Mouse (Mus musculus) CD4-positive helper T cell, adult 2 months (primary cell): Measurements from ENCODE around the gene Erich6.
"Not testable (repeated sequence)": the region's sequence is repeated elsewhere in the genome, so short reads cannot be mapped to it uniquely, and the experiment has no call there.

ENCODE experiments used
- DNase-seq: peaks from one replicate; pipeline ENCODE4 v3.0.0-alpha.2; 2012; ENCODE audit warnings: low read depth, missing footprints, low spot score

The Erich6 gene

DNA sequence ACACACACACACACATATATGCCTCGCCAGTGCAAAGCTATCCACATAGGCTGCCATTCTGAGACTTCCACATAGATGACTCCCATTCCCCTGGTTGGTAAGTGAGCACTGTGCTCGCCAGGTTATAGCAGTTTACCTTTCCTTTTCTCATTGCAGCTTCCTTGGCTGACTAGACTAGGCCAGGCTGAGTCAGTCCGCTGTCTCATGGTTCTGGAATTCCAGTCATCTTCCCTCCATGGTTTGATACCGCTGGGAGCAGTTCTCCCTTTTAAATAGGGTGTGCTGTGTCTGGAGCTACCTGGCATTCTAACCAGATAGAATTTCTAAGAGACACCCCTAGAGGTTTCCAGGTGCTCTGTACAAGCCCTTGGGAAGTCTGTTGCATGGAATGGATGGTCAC lies 9.2 kb upstream of the Erich6 start:
- DNase-seq = no peak

DNA sequence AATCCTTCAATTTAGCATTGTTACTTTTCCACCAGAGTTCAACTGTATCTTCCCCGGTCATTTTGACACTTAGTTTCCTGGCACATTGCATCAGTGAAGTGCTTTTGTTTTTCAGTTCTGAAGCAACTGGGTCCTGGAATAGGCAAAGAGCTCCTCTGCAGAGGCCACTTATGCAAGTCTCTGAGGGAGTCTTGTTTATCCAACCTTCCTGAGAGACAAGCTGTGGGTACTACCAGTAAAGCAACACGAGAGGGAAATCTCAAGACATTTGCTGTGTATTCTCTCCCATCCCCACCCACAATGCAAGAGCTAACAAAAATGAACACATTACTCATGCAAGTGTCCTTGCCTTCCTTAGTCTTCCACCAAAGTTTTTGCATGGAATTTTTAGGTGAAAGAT lies 5.3 kb downstream of the Erich6 start:
- DNase-seq = no peak

DNA sequence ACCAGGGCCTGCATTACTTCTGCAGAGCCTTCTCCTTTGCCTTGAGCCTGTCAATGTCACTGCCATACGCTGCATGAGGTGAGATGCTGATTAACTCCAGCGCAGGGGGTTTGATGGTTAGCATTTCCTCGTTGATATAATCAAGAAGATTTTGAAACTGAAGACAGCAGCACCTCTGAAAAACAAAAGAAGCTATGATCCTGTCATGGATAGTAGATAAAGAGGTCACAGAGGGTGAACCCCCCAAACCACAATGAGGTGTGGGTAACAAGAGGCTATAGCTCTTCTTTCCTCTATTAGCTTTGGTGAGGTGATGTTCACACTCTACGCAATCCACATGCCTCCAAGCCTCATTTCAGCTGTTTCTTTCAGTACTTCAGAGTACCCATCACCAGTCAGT lies 12.0 kb downstream of the Erich6 start:
- peak; percentile 64 for DNase-seq

DNA sequence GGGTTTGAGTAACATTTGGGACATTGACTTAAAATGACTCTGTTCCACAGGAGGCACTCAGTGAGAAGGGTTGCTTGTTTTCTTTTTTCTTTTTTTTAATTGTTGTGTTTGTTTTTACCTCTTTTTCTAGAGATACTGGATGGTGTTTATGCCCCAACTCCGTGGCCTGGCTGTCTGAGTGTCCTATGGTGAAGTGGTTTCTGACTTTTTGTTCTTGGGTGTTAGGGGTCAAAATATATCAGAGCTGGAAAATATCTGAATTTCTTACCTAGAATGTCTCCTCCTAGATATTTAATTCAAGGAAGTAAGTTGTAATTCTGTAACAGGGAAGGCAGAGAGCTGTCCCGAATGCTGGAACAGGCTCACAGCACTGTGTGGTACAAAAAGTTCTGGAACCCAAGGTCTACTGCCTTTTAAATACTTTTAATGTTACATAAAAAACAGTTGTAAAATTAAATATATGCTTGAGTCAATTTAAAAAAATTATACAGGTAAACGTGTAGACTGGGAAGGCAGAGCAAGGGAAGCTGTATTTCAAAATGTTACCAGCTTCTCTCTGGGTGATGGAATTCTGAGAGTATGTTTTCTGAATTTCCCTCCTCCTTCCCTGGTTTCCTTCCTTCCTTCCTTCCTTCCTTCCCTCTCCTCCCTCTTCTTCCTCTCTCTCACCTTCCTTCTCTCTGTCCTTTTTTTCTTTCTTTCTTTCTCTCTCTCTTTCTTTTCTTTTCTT lies 14.2 kb downstream of the Erich6 start:
- peak; percentile 19 for DNase-seq

DNA sequence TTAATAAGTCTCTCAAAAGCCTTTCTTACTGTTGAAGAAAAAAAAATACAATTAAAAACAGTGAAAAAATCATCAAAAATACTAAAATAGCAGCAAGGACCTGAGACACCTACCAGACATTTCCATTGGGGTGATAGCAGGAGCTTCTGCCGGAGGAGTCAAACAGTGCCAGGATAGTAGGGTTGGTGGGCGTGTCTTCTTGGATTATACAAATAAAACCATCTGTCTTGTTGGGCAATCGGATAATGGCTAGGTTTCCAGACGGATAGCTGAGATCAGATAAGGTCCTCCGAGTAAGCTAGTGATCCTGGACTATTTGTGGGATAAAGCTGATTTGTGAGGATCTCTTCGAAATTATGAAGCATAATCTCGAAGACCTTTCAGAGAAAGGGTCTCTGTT lies 15.9 kb downstream of the Erich6 start:
- DNase-seq = no peak

DNA sequence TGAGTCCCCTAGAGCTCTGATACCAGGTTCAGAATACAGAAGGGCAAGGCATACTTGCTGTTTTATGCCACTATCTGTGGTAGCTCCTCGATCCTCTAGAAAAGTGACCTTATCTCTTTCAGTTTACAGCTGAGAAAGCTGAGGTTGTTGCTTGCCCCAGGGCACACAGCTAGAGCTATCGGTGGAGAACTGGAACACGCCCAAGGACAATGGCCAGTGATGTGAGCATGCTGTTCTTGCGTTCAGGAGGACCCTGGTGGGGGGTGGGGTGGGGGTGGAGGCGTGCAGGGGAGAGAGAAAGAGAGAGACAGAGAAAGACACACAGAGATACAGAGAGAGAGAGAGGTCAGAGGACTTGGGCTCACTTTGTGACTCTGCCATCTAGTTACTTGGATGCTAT lies 27.0 kb downstream of the Erich6 start:
- no peak for DNase-seq

DNA sequence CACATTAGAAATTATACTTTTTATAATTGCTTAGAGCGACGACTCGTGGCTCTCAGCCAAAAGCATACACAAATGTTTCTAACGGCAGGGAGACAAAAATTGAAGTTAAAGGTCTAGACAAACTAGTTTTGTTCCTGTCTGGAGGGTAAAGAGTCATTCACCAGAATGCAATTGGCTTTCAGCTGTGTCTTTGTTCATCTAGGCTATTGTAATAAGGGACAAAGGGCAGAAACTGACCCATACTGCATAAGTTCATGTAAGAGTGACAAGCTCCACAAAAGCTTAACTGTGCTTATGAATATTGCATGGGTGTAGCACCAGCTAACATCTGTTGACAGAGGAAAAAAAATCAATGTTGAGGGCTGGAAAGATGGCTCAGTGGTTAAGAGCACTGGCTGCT lies 28.5 kb downstream of the Erich6 start:
- no peak for DNase-seq

DNA sequence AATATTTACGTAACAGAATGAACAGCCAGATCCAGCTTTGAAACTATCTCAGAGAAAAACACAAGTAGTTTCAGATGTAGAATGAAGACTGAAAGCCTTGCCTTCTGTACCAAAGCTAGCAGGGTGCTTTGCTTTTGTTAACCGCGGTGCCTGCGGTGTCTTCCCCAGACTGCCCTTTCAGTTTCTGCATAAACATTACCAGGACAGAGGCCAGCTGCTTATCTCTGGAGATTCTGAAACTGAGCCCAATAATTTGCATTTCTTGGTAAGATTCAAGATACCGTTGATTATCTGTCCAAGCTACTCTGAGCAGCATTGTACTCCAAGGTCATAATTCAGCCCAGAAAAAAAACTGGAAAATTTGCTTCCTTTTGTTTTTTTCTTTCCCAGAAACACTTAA lies 43.4 kb downstream of the Erich6 start:
- no peak for DNase-seq

DNA sequence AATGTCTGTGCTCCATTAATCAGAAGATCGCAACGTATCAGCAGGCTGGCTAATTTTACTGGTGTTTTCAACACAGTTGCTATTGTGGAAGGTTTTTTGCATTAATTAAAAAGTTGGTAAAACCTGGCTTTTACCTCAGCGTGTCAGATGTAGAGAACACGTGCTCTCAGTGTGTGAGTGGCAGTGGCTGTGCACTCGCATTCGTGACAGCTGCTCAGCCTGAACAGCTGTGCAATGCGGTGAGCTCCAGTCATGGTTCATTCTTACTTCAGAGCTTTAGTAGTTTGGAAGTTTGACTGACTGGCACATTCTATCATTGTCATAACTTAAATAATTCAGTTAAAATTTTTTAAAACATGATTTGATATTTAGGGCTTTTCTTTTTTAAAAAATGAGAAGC lies 44.3 kb downstream of the Erich6 start:
- DNase-seq = not testable (repeated sequence)

DNA sequence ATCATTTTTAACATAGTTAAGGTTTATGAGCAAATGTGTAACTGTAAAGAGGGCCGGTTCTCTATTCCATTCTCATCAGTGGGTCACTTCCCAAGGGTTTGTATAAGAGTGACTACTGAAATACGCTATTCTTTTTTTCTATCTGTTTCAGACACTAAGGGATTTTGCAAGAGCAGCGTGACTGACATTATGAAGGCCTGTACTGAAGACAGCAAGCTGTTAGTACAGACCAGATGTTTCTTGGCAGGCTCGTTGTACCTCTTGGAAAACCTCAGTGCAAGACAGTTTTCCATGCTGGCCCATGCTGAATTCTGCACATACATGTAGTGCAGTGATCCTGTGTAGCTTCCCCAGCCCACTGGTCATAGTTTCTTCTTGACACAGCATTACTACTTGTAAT lies 46.5 kb downstream of the Erich6 start:
- DNase-seq = not testable (repeated sequence)

DNA sequence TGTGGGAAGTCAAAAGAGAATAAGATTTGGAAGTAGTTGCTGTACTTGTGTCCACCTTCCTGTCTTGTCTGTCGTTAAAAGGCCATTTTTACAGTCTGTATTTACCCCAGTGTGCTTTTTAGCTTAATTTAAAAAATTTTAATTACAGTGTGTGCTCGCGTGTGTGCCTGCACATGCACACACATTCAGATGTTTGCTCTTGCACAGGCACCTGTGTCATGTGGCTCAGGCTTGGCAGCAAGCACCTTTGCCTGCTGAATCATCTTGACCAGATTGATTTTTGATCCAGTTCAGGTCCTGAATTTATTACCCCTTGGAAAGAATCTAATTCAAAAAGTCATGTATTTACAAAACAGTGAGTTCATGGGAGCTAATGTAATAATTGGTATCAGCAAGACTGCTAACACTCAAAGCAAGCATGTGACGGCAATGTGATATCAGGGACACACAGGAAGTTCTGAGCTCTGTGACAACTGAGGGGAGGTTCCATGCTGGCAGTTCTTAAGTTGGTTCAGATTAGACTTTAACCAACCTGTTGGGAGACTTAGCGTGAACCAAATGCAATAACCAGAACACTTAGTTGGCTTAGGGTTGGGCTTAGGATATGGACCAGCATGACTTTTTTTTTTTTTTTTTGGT lies 54.1 kb downstream of the Erich6 start:
- DNase-seq = peak; percentile 37

DNA sequence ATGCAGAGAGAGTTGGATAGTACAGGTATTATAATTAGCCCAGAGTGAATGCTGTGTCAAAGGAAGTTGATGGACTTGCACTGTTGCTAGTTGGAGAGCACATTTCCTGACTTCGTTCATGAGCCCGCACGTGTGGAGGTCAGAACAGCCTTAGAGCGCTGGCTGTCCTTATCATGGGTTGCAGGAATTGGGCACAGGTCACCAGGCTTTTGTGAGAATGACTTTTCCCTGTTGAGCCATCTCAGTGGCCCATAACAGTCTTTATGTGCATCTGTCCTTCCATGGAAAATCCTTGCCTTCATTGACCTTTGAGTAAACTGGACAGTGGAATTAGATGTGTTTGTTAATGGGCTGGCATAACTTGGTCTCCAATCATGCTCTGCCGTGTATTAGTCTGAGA lies 54.7 kb downstream of the Erich6 start:
- no peak for DNase-seq

DNA sequence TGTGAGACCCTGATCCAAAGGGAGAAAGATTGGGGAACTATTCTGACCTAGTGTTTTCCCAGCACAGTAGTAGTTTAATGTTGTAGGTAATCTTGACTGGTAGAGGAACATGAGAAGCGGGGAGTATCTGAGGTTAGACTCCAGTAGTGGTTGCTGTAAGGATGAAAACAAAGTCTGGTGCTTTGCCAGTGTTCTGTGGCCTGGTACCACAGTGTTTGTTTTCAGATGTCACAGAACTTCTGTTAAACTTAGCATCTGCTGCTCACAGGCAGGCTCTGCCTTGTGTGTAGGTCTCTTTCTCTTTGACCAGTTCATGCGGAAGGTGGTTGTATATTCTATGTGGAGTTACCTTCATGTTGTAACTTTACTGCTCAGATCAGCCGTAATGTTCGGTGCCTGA lies 55.5 kb downstream of the Erich6 start:
- peak; percentile 50 for DNase-seq

DNA sequence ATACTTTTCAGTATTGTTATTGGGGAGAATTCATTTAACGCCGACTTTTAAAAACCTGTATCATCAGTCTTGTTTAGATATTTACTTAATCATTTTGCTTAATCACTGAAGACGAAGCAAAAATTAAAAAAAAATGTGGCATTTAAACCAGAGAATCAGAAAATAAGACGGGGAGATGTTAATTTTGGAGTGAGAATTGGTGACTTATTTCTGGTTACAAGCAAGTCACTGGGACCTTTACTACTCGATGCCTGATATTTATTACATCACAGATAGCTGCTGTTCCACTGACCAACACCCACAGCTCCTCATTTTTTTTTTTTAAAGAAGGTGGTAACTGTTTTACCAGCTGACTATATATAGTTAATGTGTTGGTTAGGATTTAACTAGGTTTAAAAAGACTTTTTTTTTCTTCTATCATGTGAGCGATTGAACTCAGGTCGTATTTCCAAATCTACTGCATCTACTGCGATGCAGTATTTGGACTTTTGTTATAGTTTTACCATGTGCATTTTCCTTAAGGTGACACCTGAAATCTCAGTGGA lies 59.4 kb downstream of the Erich6 start:
- no peak for DNase-seq

DNA sequence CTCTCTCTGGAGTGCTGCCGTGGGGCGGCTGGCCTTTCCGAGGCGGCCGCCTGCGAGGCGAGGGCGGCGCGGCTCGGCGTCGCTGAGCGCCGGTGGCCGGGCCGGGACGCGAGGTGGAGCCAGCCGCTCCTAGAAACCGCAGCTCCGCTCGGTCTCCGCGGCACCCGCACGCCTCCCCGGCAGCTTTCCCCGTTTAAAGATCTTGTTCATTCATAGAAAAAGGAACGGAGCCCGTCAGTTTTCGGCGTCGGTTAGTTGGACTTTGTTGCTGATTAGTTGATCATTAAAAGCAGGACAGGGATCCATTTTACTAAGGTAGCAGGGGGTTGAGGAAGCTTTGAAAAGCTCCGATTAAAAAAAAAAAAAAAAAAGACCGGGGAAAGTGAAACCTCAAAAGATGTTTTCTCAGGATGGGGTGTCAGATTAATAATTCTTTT lies 59.9 kb downstream of the Erich6 start:
- no peak for DNase-seq

DNA sequence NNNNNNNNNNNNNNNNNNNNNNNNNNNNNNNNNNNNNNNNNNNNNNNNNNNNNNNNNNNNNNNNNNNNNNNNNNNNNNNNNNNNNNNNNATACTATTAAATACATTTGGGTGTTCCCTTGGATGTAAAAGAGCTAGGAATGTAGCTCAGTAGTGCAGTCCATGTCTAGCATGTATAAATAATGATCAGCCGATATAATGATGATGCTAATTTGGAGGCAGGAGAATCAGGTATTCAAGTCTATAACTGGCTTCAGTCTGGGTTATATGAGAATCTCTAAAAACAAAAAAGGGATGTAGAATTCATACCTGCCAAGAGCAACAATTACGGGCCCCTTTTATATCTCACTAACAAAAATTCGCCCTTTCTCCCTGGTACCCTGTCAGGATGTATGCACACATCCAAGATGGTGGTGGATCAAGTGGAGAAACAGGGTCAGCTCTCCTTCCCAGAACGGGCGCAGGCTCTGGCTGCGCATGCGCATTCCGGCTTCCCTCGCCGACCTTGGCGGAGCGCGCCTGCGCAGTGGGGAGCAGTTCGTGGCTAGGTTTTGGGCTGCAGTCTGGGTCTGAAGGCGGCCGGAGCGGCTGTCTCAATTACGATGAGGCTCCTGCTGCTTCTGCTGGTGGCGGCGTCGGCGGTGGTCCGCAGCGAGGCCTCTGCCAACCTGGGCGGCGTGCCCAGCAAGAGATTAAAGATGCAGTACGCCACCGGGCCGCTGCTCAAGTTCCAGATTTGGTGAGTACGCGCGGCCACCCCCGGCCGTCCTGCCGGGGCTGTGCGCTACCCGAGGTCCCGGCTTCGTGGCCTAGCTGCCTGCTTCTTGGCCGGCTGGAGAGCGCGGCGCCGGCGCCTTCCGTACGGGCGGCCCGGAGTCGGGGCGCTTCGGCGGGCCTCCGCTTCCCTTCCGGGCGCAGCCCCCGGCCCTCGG lies 60.6 kb downstream of the Erich6 start, which contains the start of gene Selenot:
Selenot (plus strand) TSS at position 500 of the 930 bp plus-strand sequence.
- DNase-seq = peak; percentile 94

DNA sequence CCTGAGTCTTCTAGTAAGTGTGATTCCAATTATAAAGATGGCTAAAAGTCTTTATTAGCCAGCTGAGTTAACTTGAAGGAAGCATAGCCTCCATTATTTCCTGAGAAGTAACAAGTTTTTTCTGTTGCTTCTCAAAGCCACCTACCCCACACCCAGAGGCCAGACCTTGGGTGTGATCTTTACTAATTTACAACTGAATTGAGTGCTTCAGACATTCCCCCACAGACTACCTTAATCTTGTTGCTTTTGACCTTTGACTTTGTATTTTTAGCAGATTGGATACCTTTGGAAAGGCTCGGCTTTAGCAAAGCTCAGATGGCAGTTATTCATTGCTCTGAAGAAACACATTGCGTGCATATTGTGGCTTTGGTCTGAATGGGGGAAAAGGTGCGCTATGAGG lies 66.2 kb downstream of the Erich6 start:
- no peak for DNase-seq
